Mouse (Mus musculus): ENCODE data around the gene Il5ra. TPM values are rescaled to one million over a fixed set of nuclear protein-coding genes. Genes with fewer than 3 reads are reported as not detected.
A peak's percentile ranks its signal among the peaks of the same experiment; 100 is the strongest.

Gene Il5ra
- 0.47 and 0.51 TPM in 2 replicates for polyA plus RNA-seq (2015; fragmentation: Nextera tagmentation; extraction: Ambion mirVana)

- no peaks in the 10 kb centered on the region for H3K9me3 ChIP-seq
- no peak within 1 kb of the TSS for H3K27ac ChIP-seq
- 70% methylated on average over 6 of the region's 6 CpGs for WGBS
- no peak within 1 kb of the TSS for H3K4me2 ChIP-seq
- no peaks in the 10 kb centered on the region for H3K36me3 ChIP-seq
- H3K4me1 ChIP-seq = no peaks in the 10 kb centered on the region
- no peak within 1 kb of the TSS for H3K9ac ChIP-seq
- H3K4me3 ChIP-seq = no peak within 1 kb of the TSS
- no peak for ATAC-seq (ENCODE audit: insufficient number of reproducible peaks, low FRiP score, low TSS enrichment, low read depth)
- no peaks in the 10 kb centered on the region for H3K27me3 ChIP-seq
Measured at GRCm38 (mm10) chr6:106748887-106749388, at the start of gene Il5ra. Gene Il5ra, minus strand, starts transcription at chr6:106749037.

DNA sequence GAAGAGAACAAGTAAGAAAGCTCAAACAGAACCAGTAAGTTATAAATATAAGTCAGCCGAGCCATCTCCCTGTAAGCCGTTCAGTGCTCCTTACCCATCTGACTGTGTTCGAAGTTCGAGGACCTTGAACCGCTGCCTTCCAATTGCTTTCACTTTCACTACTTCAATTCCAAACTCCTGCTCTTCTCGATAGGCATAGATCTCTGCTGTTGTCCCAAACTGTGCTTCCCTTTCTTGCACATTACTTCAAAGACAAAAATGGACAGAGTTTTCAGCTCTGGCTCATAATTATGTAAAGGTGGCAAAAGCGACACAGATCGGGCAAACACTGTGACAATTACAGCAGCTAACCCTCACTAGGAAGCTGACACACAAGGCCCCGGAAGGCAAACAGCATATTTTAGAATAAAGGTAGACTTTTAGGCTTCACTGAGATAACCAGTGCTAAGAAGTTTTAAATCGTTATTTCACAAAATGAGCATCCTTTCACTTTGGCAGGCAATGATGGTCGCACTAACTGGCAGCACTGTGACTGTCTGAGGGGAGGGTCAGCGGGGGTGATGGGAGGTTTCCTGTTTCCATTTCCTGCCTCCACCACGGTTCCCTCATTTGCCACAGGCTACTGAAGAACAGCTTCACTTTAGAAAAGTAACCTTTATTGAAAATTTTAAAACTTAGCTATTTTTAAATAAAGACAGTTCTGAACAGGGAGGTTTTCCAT, 45.4 kb upstream of the Il5ra start:
- H3K27me3 ChIP-seq = no peaks in the 10 kb centered on the region
- H3K9ac ChIP-seq = no peak overlapping the region
- ATAC-seq (ENCODE audit: insufficient number of reproducible peaks, low FRiP score, low TSS enrichment, low read depth) = no peak
- H3K36me3 ChIP-seq = peaks cover 32% of the 10 kb centered on the region
- no peak overlapping the region for H3K4me3 ChIP-seq
- H3K4me1 ChIP-seq = peaks cover 10% of the 10 kb centered on the region
- H3K4me2 ChIP-seq = no peak overlapping the region
- no peaks in the 10 kb centered on the region for H3K9me3 ChIP-seq
- WGBS = 89% methylated on average over 13 of the region's 13 CpGs
- H3K27ac ChIP-seq = no peak overlapping the region

DNA sequence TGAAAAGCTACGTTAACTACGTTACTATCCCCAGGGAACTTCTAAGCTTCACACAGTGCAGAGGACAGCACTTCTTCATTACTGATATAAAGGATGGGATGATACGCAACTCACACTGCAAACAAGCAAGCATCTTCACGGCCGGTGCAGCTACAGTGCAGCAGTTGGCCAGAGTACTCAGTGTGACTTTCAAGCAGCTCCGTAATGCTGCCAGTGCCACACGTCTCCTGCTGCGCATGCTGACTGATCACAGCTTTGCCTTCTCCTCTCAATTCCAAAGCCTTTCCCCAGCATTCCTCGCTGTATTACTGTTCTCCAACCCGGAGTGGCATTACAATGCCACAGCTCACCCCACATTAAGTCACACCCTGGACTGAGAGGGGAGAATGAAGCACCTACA, 44.8 kb upstream of the Il5ra start:
- WGBS = 94% methylated on average over 10 of the region's 10 CpGs

GRCm38 (mm10) chr6:106793088-106793487, 44.3 kb upstream of the Il5ra start:
- no peaks in the 10 kb centered on the region for H3K9me3 ChIP-seq
- no peak overlapping the region for H3K4me3 ChIP-seq
- no peak overlapping the region for H3K4me2 ChIP-seq
- 94% methylated on average over 7 of the region's 7 CpGs for WGBS
- H3K36me3 ChIP-seq = peaks cover 40% of the 10 kb centered on the region
- no peak overlapping the region for H3K9ac ChIP-seq
- H3K4me1 ChIP-seq = no peaks in the 10 kb centered on the region
- ATAC-seq (ENCODE audit: insufficient number of reproducible peaks, low FRiP score, low TSS enrichment, low read depth) = no peak
- H3K27ac ChIP-seq = no peak overlapping the region
- no peaks in the 10 kb centered on the region for H3K27me3 ChIP-seq

More for the DNA sequence above, 44.8 kb upstream of the Il5ra start:
- H3K9ac ChIP-seq = no peak overlapping the region
- ATAC-seq (ENCODE audit: insufficient number of reproducible peaks, low FRiP score, low TSS enrichment, low read depth) = no peak
- H3K27ac ChIP-seq = no peak overlapping the region
- H3K36me3 ChIP-seq = peaks cover 35% of the 10 kb centered on the region
- no peaks in the 10 kb centered on the region for H3K27me3 ChIP-seq
- H3K4me2 ChIP-seq = no peak overlapping the region
- H3K4me1 ChIP-seq = peaks cover 4% of the 10 kb centered on the region; the same call in 1 of the 2 replicates
- no peaks in the 10 kb centered on the region for H3K9me3 ChIP-seq
- H3K4me3 ChIP-seq = no peak overlapping the region

DNA sequence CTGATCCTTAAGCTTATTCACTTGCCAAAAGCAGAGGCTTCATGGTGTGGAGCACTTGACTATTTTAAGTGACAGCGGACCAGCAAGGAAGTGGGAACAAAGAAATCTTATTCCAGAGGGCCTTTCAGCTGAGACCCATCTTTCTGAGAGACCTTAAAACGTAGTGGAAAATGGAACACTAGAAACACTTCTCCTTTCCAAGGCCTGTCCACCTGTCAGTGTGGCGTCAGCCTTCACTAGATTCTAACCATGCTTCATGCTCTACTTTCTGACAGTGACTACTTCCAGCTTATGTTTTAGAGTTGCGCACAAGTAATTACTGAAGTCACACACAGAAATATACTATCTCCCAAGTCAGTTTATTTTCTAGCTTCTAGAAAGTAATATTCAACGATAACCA, 43.6 kb upstream of the Il5ra start:
- 91% methylated on average over 5 of the region's 5 CpGs for WGBS
- Histone ChIP-seq H3K9ac (no peak overlapping the region), H3K4me1 (no peaks in the 10 kb centered on the region), H3K4me3 (no peak overlapping the region), H3K4me2 (no peak overlapping the region), H3K27ac (no peak overlapping the region), H3K36me3 (peaks cover 42% of the 10 kb centered on the region), H3K27me3 (no peaks in the 10 kb centered on the region), H3K9me3 (no peaks in the 10 kb centered on the region)
- ATAC-seq (ENCODE audit: insufficient number of reproducible peaks, low FRiP score, low TSS enrichment, low read depth) = no peak

GRCm38 (mm10) chr6:106791429-106791828, 42.6 kb upstream of the Il5ra start:
- H3K9me3 ChIP-seq = no peaks in the 10 kb centered on the region
- peaks cover 50% of the 10 kb centered on the region for H3K36me3 ChIP-seq
- no peaks in the 10 kb centered on the region for H3K4me1 ChIP-seq
- no peak for ATAC-seq (ENCODE audit: insufficient number of reproducible peaks, low FRiP score, low TSS enrichment, low read depth)
- H3K27me3 ChIP-seq = no peaks in the 10 kb centered on the region
- no peak overlapping the region for H3K9ac ChIP-seq
- 91% methylated on average over 8 of the region's 8 CpGs for WGBS
- no peak overlapping the region for H3K4me2 ChIP-seq
- no peak overlapping the region for H3K4me3 ChIP-seq
- no peak overlapping the region for H3K27ac ChIP-seq

GRCm38 (mm10) chr6:106787138-106787537, 38.3 kb upstream of the Il5ra start:
- H3K4me1 ChIP-seq = no peaks in the 10 kb centered on the region
- H3K36me3 ChIP-seq = peaks cover 37% of the 10 kb centered on the region
- H3K27ac ChIP-seq = no peak overlapping the region
- WGBS = 87% methylated on average over 3 of the region's 3 CpGs
- H3K9ac ChIP-seq = no peak overlapping the region
- H3K9me3 ChIP-seq = no peaks in the 10 kb centered on the region
- no peak overlapping the region for H3K4me2 ChIP-seq
- H3K4me3 ChIP-seq = no peak overlapping the region
- H3K27me3 ChIP-seq = no peaks in the 10 kb centered on the region
- ATAC-seq (ENCODE audit: insufficient number of reproducible peaks, low FRiP score, low TSS enrichment, low read depth) = no peak

GRCm38 (mm10) chr6:106770046-106770445, 21.2 kb upstream of the Il5ra start:
- Histone ChIP-seq H3K4me1 (peaks cover 12% of the 10 kb centered on the region), H3K27me3 (no peaks in the 10 kb centered on the region), H3K4me2 (peak overlapping the region; percentile 81), H3K36me3 (peaks cover 31% of the 10 kb centered on the region), H3K9ac (peak overlapping the region; percentile 61), H3K4me3 (peak overlapping the region; percentile 72), H3K9me3 (no peaks in the 10 kb centered on the region), H3K27ac (no peak overlapping the region)
- WGBS = 36% methylated on average over 4 of the region's 4 CpGs
- ATAC-seq (ENCODE audit: insufficient number of reproducible peaks, low FRiP score, low TSS enrichment, low read depth) = no peak

DNA sequence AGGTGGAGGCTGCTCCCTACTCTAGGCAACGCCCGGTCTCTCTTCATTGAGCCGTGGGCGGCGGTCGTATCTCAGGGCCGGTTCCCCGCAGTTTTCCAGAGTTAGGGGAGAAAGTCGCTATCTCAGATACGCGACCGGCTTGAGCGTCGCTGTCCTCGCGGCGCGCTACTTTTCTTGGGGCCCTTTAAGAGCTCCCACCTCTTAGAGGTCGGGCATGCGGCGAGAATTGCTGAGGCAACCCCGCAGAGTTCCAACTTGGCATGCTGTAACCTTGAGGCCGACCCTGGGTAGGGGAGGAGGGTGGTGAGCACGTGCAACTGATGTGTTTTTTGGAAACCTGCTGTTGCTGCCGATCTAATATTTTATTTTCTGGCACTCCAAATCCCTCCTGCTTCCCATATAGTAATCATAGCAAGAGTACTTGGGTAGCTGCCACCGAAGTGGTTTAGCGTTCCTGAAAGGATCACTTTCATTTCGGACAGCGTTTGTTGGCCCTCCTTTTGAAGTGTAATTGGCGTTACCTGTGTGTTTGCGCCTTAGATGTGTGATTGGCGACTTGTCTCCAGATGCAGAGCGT, 20.5 kb upstream of the Il5ra start:
- Histone ChIP-seq H3K4me3 (peak overlapping the region; percentile 72), H3K27me3 (no peaks in the 10 kb centered on the region), H3K9me3 (no peaks in the 10 kb centered on the region), H3K9ac (peak overlapping the region; percentile 61), H3K4me1 (peaks cover 12% of the 10 kb centered on the region), H3K4me2 (peak overlapping the region; percentile 81), H3K36me3 (peaks cover 29% of the 10 kb centered on the region), H3K27ac (peak overlapping the region; percentile 54)
- under 1% methylated on average over 33 of the region's 33 CpGs for WGBS
- peak; percentile 62 for ATAC-seq (ENCODE audit: insufficient number of reproducible peaks, low FRiP score, low TSS enrichment, low read depth)

DNA sequence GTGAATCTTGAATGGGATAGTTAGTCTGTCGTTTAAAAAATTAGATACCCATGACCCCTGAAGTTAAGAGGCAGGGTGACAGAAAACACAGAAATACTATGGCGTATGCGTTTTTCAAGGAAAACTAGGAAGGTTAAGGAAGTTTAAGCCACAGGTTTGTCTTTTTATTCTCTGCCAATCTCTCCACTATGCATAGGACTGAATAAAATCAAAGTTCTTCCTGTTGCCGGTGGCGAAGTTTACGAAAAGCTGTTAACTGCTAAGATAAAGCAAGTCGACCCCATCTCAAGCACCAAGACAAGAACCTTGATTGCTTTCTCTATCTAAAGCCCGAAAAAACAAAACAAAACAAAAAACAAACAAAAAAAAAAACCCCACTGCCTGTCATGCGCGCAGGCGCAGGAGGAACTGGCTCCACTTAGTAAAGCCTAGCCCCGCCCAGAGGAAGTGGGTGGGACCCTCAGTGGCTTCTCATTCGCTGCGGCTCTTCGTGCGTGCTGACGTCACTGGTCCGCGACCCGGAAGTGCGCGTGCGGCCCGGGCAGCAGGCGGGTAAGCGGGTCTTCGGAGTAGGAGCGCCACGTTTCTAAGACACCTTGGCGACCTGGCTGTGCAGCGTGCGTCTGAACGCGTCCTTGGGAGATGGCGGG, 19.9 kb upstream of the Il5ra start, which contains the start of gene Trnt1:
Gene Trnt1 (plus strand): TSS at position 481 of the 650 bp plus-strand sequence.
- ATAC-seq (ENCODE audit: insufficient number of reproducible peaks, low FRiP score, low TSS enrichment, low read depth) = peak; percentile 99
- Histone ChIP-seq H3K36me3 (peaks cover 25% of the 10 kb centered on the region), H3K9ac (peak within 1 kb of the TSS; percentile 61), H3K4me1 (peaks cover 12% of the 10 kb centered on the region), H3K27me3 (no peaks in the 10 kb centered on the region), H3K4me2 (peak within 1 kb of the TSS; percentile 81), H3K9me3 (no peaks in the 10 kb centered on the region), H3K4me3 (peak within 1 kb of the TSS; percentile 72), H3K27ac (peak within 1 kb of the TSS; percentile 54)
- WGBS = 9% methylated on average over 35 of the region's 35 CpGs

DNA sequence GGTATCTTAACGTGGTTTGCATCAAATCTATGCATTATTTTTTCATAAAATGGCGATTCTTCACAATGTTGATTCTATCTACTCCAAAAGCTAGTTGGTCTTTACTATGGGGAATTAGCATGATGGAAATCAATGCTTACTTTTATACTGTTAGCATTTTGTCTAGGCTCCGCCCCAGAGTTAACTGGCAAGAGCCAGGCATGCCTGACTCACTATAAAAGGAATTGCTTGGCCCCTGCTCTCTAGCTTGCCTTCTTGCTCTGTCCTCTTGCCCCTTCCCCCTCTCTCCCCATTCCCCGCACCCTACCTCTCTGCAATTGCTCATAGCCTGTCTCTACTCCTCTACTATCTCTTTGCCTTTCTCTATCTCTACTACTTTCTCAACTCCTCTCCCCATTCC, 17.9 kb upstream of the Il5ra start:
- Histone ChIP-seq H3K9ac (no peak overlapping the region), H3K9me3 (no peaks in the 10 kb centered on the region), H3K4me3 (no peak overlapping the region), H3K27me3 (0 out of 2 replicates have a peak, but pooled peaks cover 1% of the 10 kb centered on the region), H3K36me3 (peaks cover 6% of the 10 kb centered on the region), H3K4me2 (no peak overlapping the region), H3K4me1 (peaks cover 12% of the 10 kb centered on the region), H3K27ac (no peak overlapping the region)
- 72% methylated on average over 4 of the region's 4 CpGs for WGBS
- no peak for ATAC-seq (ENCODE audit: insufficient number of reproducible peaks, low FRiP score, low TSS enrichment, low read depth)

DNA sequence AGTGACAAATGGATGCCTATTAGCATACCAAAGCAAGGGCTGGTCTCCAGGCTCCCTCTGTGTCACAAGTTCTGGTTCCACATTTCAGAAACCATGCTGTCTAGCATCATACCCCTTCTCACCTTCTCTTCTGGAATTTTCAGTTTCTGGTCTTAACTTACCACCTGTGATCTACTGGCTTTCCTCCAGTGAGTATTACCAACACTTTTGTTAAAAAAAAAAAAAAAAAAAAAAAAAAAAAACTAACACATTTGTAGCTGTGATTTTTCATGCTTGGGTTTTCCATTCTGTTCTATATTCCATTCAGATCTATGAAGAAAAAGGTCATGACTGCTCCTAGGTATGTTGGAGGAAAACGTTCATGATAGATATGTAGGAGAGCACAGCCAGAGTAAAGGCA, 17.1 kb upstream of the Il5ra start:
- no peak overlapping the region for H3K9ac ChIP-seq
- peaks cover 12% of the 10 kb centered on the region for H3K4me1 ChIP-seq
- H3K9me3 ChIP-seq = no peaks in the 10 kb centered on the region
- no peak overlapping the region for H3K27ac ChIP-seq
- no peak for ATAC-seq (ENCODE audit: insufficient number of reproducible peaks, low FRiP score, low TSS enrichment, low read depth)
- no peaks in the 10 kb centered on the region for H3K36me3 ChIP-seq
- H3K4me3 ChIP-seq = no peak overlapping the region
- no peak overlapping the region for H3K4me2 ChIP-seq
- 0 out of 2 replicates have a peak, but pooled peaks cover 7% of the 10 kb centered on the region for H3K27me3 ChIP-seq
- WGBS = 64% methylated on average over 1 of the region's 1 CpGs
